Mouse (Mus musculus) C2C12 (cell line): ENCODE results near the gene Socs1. TPM values are rescaled to one million over a fixed set of nuclear protein-coding genes. Genes with fewer than 3 reads are reported as not detected.
A peak's percentile ranks its signal among the peaks of the same experiment; 100 is the strongest.

ENCODE experiments used
- H3K27me3 ChIP-seq: one replicate; pipeline ENCODE4 v1.6.1; 2011; ENCODE audit not compliant: control insufficient read depth, insufficient read depth, insufficient read length
- H3K36me3 ChIP-seq: one replicate; pipeline ENCODE4 v1.6.1; 2011; ENCODE audit not compliant: control insufficient read depth, insufficient read depth
- H3K4me3 ChIP-seq: one replicate; pipeline ENCODE4 v1.5.1; 2011; ENCODE audit warnings: mild to moderate bottlenecking, control low read depth; ENCODE audit not compliant: poor library complexity, insufficient read depth, severe bottlenecking
- H3K79me2 ChIP-seq: one replicate; pipeline ENCODE4 v1.6.1; 2011; ENCODE audit not compliant: control insufficient read depth, insufficient read depth
- H3K79me3 ChIP-seq: one replicate; pipeline ENCODE4 v1.6.1; 2011; ENCODE audit warnings: low read depth, control low read depth
- H3ac ChIP-seq: one replicate; pipeline ENCODE3; 2011; ENCODE audit warnings: low read depth; ENCODE audit not compliant: control insufficient read depth, insufficient read length
- CEBPB ChIP-seq: IDR thresholded peaks from one replicate; pipeline ENCODE4 v1.6.1; 2011; ENCODE audit warnings: low read depth, mild to moderate bottlenecking, control low read depth, moderate library complexity
- CTCF ChIP-seq: IDR thresholded peaks from one replicate; pipeline ENCODE4 v1.5.1; 2011; ENCODE audit not compliant: control insufficient read depth, insufficient read depth, insufficient read length
- FOSL1 ChIP-seq: IDR thresholded peaks from one replicate; pipeline ENCODE4 v1.8.0; 2011; ENCODE audit warnings: mild to moderate bottlenecking, low read length; ENCODE audit not compliant: poor library complexity, insufficient read depth, severe bottlenecking
- MAX ChIP-seq: IDR thresholded peaks from one replicate; pipeline ENCODE4 v1.6.1; 2011; ENCODE audit warnings: mild to moderate bottlenecking, control low read depth
- MYOD1 ChIP-seq: IDR thresholded peaks from one replicate; pipeline ENCODE4 v1.6.1; 2011; ENCODE audit warnings: low read depth; ENCODE audit not compliant: control insufficient read depth, insufficient read length
- MYOG ChIP-seq: IDR thresholded peaks from one replicate; pipeline ENCODE4 v1.6.1; 2011; ENCODE audit not compliant: control insufficient read depth, insufficient read length; ENCODE audit errors: extremely low read depth
- USF1 ChIP-seq: IDR thresholded peaks from one replicate; pipeline ENCODE4 v1.6.1; 2011; ENCODE audit warnings: low read depth, mild to moderate bottlenecking, control low read depth, moderate library complexity
- polyA plus RNA-seq: library from polyadenylated mRNA; unstranded; fragments of >200 nt; fragmentation: generic; extraction: Trizol; gene quantifications from one replicate; pipeline ENCODE4 v1.2.1, GENCODE M21; 2012; ENCODE audit warnings: missing spikeins

Socs1 gene
- polyA plus RNA-seq, 1 experiment: 4.6 TPM

DNA sequence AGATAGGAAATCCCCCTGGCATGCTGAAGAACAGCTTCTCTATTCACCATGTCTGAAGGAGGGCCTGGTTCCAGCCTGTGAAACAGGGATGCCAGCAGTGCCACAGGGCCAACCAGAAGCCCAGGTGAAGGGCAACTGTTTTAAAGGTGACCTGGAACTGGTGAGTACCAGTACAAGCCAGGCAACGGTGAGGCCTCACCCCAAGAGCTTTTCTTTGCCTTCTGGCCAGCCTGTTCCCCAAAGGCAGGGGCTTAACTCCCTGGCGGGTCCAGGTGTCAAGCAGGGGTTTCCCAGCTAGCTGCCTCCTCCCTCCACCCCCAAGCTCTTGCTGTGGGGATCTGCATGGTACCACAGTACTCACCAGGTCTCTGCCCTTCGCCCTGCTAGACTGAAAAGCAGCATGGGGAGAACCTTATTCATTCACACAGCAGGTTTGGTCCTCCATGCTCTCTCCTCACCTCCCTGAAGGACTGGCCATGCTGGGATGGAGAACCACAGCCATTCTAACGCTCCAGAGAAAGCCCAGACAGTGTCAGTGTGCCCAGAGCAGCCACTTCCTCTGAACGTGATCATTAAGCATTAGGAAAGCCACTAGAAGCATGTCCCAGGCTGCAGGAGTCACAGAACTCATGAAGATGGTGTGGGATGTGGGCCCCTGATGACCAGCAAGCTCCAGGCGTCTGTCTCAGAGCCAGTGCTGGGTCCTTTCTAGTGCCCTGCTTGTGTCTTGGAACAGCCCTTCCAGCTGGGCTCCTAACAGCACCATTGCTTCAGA lies 2.8 kb downstream of the Socs1 start:
- Histone ChIP-seq H3K79me2 (peaks cover 25% of the 10 kb centered on the region), H3K4me3 (peak overlapping the region; percentile 64), H3K79me3 (peaks cover 13% of the 10 kb centered on the region)

GRCm38 (mm10) chr16:10781862-10782371 lies 3.4 kb downstream of the Socs1 start:
- no peaks in the 10 kb centered on the region for H3K27me3 ChIP-seq
- H3K79me2 ChIP-seq: peaks cover 25% of the 10 kb centered on the region
- no peak overlapping the region for H3K4me3 ChIP-seq
- peaks cover 13% of the 10 kb centered on the region for H3K79me3 ChIP-seq
- no peaks in the 10 kb centered on the region for H3K36me3 ChIP-seq
- peak; percentile 56 for TF ChIP-seq MYOD1
- no peak for TF ChIP-seq MYOG
- TF ChIP-seq MAX: no peak
- TF ChIP-seq CEBPB: no peak
- TF ChIP-seq FOSL1: peak; percentile 71
- H3ac ChIP-seq: no peak overlapping the region

More for the DNA sequence above, 2.8 kb downstream of the Socs1 start:
- H3ac ChIP-seq: peak overlapping the region; percentile 58
- H3K27me3 ChIP-seq: no peaks in the 10 kb centered on the region
- TF ChIP-seq USF1 (no peak), CTCF (no peak), FOSL1 (no peak), CEBPB (no peak), MYOD1 (no peak), MAX (no peak), MYOG (no peak)
- no peaks in the 10 kb centered on the region for H3K36me3 ChIP-seq

DNA sequence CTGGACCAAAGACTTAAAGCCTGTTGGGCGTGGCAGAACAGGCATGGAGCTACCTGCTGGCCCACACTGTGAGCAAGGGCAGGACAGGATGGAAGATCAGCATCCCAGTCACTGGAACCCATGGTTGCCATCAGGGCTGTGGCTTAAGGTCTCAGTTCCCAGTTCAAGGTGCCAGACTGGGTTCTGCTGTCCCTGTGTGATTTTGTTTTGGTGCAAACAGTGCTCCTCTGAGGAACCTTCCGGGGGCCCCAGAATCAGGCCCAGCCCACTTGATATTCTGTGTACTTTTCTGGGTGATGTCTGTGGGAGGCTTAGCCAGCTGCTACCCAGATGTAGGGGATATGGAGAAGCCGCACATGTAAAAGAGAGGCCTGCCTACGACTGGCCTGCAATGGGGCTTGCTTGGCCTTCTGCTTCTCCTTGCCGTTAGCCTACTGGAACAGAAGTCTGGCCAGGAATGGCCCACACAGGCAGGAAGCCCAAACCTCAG lies 4.7 kb downstream of the Socs1 start:
- TF ChIP-seq USF1 (no peak), MYOG (no peak), MYOD1 (no peak), CEBPB (no peak), CTCF (no peak), FOSL1 (no peak), MAX (no peak)
- Histone ChIP-seq H3K79me2 (peaks cover 25% of the 10 kb centered on the region), H3K27me3 (no peaks in the 10 kb centered on the region), H3K36me3 (no peaks in the 10 kb centered on the region), H3K4me3 (no peak overlapping the region), H3ac (no peak overlapping the region), H3K79me3 (peaks cover 13% of the 10 kb centered on the region)

DNA sequence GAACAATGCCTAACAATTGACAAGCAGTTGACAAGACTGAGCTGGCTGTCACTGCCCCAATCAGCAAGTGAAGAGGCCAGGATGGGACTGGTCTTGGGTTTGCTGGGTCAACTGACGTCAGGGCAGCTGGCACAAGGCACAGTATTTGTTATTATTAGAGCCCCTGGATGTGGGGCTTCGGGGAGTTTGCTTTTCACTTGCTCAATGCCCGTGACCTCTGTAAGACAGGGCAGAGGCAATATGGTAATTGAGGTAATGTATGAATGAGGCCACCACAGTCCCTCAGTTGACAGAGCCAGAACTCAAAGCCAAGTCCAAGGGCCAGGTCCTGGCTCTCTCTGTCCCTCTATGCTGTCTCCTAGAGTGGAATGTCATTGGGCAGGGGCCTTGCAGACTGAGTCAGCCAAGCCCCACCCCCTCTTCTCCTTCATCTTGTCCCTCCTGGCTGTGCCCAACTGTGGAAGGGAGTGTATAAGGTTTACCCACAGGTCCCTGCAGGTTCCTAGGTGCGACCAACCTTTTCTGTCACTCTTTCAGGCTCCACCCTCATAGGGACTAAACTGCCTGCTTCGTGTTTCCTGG lies 7.7 kb downstream of the Socs1 start:
- Histone ChIP-seq H3K36me3 (no peaks in the 10 kb centered on the region), H3ac (no peak overlapping the region), H3K79me2 (peaks cover 4% of the 10 kb centered on the region), H3K4me3 (no peak overlapping the region), H3K79me3 (no peaks in the 10 kb centered on the region), H3K27me3 (no peaks in the 10 kb centered on the region)
- TF ChIP-seq USF1 (no peak), CEBPB (no peak), MAX (no peak), MYOD1 (no peak), FOSL1 (no peak), MYOG (no peak), CTCF (no peak)

DNA sequence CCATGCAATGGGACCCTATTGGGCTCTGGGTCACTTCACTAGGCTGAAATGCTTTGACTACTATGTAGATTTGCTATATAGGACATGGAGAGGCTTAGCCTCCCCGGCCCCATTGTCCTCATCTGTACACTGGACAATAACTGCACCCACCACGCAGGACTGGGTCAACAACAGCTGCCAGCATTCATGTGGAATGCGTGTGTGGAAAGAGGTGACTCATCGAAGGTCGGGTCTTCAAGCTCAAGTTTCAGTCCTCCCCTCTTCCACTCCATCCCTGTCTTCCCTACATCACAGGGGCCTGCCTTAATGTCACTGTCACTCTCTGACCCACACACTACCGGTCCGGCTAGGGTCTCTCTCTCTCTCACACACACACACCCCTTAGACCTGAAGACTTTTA lies 9.0 kb downstream of the Socs1 start:
- TF ChIP-seq MYOD1: peak; percentile 96
- no peak for TF ChIP-seq MAX
- TF ChIP-seq FOSL1: peak; percentile 95
- TF ChIP-seq USF1: no peak
- TF ChIP-seq MYOG: no peak
- TF ChIP-seq CEBPB: peak; percentile 67
- TF ChIP-seq CTCF: no peak
- Histone ChIP-seq H3K36me3 (no peaks in the 10 kb centered on the region), H3K4me3 (no peak overlapping the region), H3K79me3 (no peaks in the 10 kb centered on the region), H3K27me3 (no peaks in the 10 kb centered on the region), H3ac (no peak overlapping the region), H3K79me2 (no peaks in the 10 kb centered on the region)

DNA sequence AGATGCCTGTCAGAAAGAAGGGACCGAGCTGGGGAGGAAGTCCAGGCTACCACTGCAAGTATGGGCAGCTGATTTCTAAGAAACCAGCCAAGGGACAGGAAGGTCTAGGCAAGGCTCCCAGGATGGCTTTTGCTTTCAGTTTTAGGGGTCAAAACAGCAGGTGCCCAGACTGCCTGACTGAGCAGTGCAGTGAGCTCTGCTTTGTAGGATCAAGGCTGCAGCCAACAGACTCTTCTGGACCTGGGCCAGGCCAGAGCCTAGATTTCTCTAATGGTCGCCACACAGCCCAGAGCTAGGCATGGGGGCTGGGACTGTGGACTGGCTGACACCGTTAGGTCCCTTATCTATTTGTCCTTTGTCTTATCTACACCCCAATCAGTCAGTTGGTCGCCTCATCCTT lies 10.6 kb downstream of the Socs1 start:
- no peaks in the 10 kb centered on the region for H3K27me3 ChIP-seq
- H3K36me3 ChIP-seq: no peaks in the 10 kb centered on the region
- H3ac ChIP-seq: no peak overlapping the region
- no peak overlapping the region for H3K4me3 ChIP-seq
- H3K79me3 ChIP-seq: no peaks in the 10 kb centered on the region
- no peaks in the 10 kb centered on the region for H3K79me2 ChIP-seq
- TF ChIP-seq MYOD1: no peak
- TF ChIP-seq USF1: no peak
- no peak for TF ChIP-seq FOSL1
- no peak for TF ChIP-seq CTCF
- TF ChIP-seq MYOG: no peak
